Mouse (Mus musculus) stomach, embryonic 16.5 days (tissue): ENCODE measurements around the gene Ablim1. TPM values are rescaled to one million over a fixed set of nuclear protein-coding genes. Genes with fewer than 3 reads are reported as not detected.

Source experiments
- ATAC-seq: fragments of 200-750 bp; cut with Nextera tagmentation; 2 replicates; pipeline ENCODE4 v1.8.0; 2017; ENCODE audit warnings: moderate number of reproducible peaks, moderate TSS enrichment; ENCODE audit not compliant: insufficient read depth, low FRiP score
- H3K27ac ChIP-seq: fragments of 300-500 bp; sonication (generic); 2 replicates; pipeline ENCODE4 v1.5.1; 2014; ENCODE audit warnings: low read length
- H3K27me3 ChIP-seq: fragments of 300-500 bp; sonication (generic); 2 replicates; pipeline ENCODE4 v1.6.1; 2014; ENCODE audit warnings: low read length, control low read depth, mixed read lengths; ENCODE audit not compliant: control insufficient read depth, insufficient read depth
- H3K36me3 ChIP-seq: fragments of 300-500 bp; sonication (generic); 2 replicates; pipeline ENCODE4 v1.6.1; 2014; ENCODE audit warnings: low read length; ENCODE audit not compliant: control insufficient read depth, insufficient read depth
- H3K4me1 ChIP-seq: fragments of 300-500 bp; sonication (generic); 2 replicates; pipeline ENCODE4 v1.6.1; 2014; ENCODE audit warnings: low read length, control low read depth, mixed read lengths; ENCODE audit not compliant: control insufficient read depth, insufficient read depth
- H3K4me2 ChIP-seq: fragments of 300-500 bp; sonication (generic); 2 replicates; pipeline ENCODE4 v1.6.1; 2014; ENCODE audit warnings: low read depth, low read length, mixed read lengths
- H3K4me3 ChIP-seq: fragments of 300-500 bp; sonication (generic); replicated peaks from 2 replicates; pipeline ENCODE4 v1.5.1; 2014; ENCODE audit warnings: mild to moderate bottlenecking, low read length
- H3K9ac ChIP-seq: fragments of 300-500 bp; sonication (generic); 2 replicates; pipeline ENCODE4 v1.6.1; 2014; ENCODE audit warnings: low read length
- H3K9me3 ChIP-seq: fragments of 300-500 bp; sonication (generic); replicated peaks from 2 replicates; pipeline ENCODE4 v1.6.1; 2016; ENCODE audit warnings: low read length, control low read depth; ENCODE audit not compliant: control insufficient read depth
- WGBS: fragments of 180-500 bp; shearing (Covaris S2); extraction: QIAGEN DNeasy Blood & Tissue Kit; methylation state at CpG from one replicate; pipeline ENCODE4 v1.1.7; 2014; 5-methylcytosine and 5-hydroxymethylcytosine counted together
- polyA plus RNA-seq: library from polyadenylated mRNA; unstranded; fragments of >200 nt; fragmentation: Nextera tagmentation; extraction: Ambion mirVana; gene quantifications from 2 replicates; pipeline ENCODE4 v1.2.1, GENCODE M21; 2015

Ablim1 gene
- polyA plus RNA-seq, 1 experiment from 2014 or later = 66.5 TPM

DNA sequence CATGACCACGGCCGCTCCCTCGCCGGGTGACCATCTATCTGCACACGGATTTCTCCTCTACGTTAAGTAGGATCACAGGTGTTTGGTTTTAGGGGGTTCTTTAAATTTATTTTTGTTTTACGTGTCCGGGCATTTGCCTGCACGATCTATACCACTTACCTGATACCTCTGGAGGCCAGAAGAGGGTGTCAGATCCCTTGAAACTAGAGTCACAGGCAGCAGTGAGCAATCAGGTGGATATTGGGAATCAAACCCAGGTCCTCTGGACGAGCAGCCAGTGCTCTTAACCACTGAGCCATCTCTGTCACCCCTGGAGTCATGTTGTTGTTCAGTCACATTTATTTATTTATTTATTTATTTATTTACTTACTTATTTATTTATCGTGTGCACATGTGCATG, 15.6 kb upstream of the Ablim1 start:
- Histone ChIP-seq H3K36me3 (no peaks in the 10 kb centered on the region), H3K9ac (no peak overlapping the region), H3K4me1 (no peaks in the 10 kb centered on the region), H3K9me3 (no peaks in the 10 kb centered on the region), H3K4me3 (no peak overlapping the region), H3K4me2 (no peak overlapping the region), H3K27me3 (no peaks in the 10 kb centered on the region; the same call in 1 of the 2 replicates), H3K27ac (no peak overlapping the region)
- ATAC-seq = no peak
- 73% methylated on average over 11 of the region's 11 CpGs for WGBS

- WGBS = 62% methylated on average over 12 of the region's 12 CpGs
- ATAC-seq = no peak
- no peak overlapping the region for H3K4me2 ChIP-seq
- no peaks in the 10 kb centered on the region for H3K36me3 ChIP-seq
- no peak overlapping the region for H3K4me3 ChIP-seq
- H3K27ac ChIP-seq = no peak overlapping the region
- no peak overlapping the region for H3K9ac ChIP-seq
- H3K9me3 ChIP-seq = no peaks in the 10 kb centered on the region
- H3K4me1 ChIP-seq = no peaks in the 10 kb centered on the region
- H3K27me3 ChIP-seq = no peaks in the 10 kb centered on the region; the same call in 1 of the 2 replicates
These were observed 14.1 kb upstream of the Ablim1 start for GRCm38 (mm10) chr19:57328792-57329191.

DNA sequence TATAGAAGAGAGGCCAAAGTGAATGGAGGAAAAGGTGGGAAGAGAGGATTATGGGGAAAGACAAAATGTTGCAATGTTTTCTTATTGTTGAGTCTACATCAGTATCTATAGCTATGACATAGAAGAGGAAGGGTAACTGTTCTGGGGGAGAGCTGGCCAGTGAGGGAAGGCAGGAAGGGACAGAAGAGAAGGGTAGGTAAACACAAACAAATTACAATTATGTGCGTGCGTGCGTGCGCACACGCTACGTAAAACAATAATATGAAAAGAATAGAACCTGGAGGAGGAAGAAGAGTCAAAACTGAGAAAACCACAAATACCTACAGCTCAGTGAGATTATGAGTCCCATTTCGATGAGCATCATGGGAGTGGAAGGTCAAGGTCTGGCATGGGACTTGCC, 13.6 kb upstream of the Ablim1 start:
- Histone ChIP-seq H3K27ac (no peak overlapping the region), H3K36me3 (no peaks in the 10 kb centered on the region), H3K9ac (no peak overlapping the region), H3K27me3 (no peaks in the 10 kb centered on the region; the same call in 1 of the 2 replicates), H3K4me3 (no peak overlapping the region), H3K4me1 (no peaks in the 10 kb centered on the region), H3K9me3 (no peaks in the 10 kb centered on the region), H3K4me2 (no peak overlapping the region)
- WGBS = 92% methylated on average over 7 of the region's 7 CpGs
- ATAC-seq = no peak

GRCm38 (mm10) chr19:57327679-57328078, 13.0 kb upstream of the Ablim1 start:
- H3K27ac ChIP-seq = no peak overlapping the region

DNA sequence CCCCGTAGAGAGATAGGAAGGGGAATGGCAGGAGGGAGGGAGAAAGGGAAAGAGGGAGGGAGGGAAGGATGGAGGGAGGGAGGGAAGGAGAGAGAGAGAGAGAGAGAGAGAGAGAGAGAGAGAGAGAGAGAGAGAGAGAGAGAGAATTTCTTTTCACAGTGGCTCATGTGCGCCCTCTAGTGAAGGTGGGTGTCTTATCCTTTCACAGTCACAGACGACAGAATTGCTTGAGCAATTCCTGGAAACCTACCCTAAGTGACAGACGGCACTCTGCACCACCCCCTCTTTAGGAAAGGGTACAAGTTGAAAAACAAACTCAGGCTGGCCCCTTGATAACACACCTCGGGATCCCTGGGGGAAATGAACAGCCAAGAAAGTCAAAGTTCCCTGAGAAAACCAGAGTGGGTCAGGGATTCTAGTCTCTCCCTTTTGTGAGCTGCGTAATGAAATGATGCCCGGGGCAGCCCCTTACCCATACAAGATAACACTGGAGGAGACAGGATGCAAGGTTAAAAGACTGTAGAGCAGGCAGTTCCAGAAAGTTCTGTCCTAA, 11.1 kb upstream of the Ablim1 start:
- no peaks in the 10 kb centered on the region; the same call in 1 of the 2 replicates for H3K27me3 ChIP-seq
- no peak overlapping the region for H3K27ac ChIP-seq
- no peak overlapping the region for H3K9ac ChIP-seq
- H3K4me2 ChIP-seq = no peak overlapping the region
- H3K9me3 ChIP-seq = no peaks in the 10 kb centered on the region
- no peaks in the 10 kb centered on the region for H3K36me3 ChIP-seq
- H3K4me3 ChIP-seq = no peak overlapping the region
- ATAC-seq = no peak
- no peaks in the 10 kb centered on the region for H3K4me1 ChIP-seq
- 24% methylated on average over 7 of the region's 7 CpGs for WGBS

More at GRCm38 (mm10) chr19:57327679-57328078, 13.0 kb upstream of the Ablim1 start:
- no peak overlapping the region for H3K4me3 ChIP-seq
- H3K36me3 ChIP-seq = no peaks in the 10 kb centered on the region
- no peaks in the 10 kb centered on the region; the same call in 1 of the 2 replicates for H3K27me3 ChIP-seq
- no peak for ATAC-seq
- no peak overlapping the region for H3K9ac ChIP-seq
- no peaks in the 10 kb centered on the region for H3K4me1 ChIP-seq
- H3K4me2 ChIP-seq = no peak overlapping the region
- no peaks in the 10 kb centered on the region for H3K9me3 ChIP-seq

DNA sequence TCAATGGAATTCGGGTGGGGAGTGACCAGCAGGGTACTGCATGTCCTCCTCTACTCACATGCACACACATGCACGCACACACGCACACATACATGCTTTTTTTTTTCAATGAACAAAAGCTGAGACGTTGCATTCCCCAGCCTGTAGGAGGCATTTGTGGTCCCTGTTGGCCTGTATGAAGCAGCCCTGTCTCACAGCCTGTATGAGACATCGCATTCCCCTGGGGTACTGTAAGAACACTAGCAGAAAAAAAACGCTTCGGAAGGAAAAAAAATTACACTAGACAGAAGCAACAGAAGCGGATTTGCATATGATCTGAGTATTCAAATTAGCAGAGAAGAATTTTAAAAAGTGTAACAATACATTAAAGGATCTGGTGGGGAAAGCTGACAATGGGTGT, 8.4 kb upstream of the Ablim1 start:
- Histone ChIP-seq H3K4me1 (no peaks in the 10 kb centered on the region), H3K27me3 (no peaks in the 10 kb centered on the region; the same call in 1 of the 2 replicates), H3K9me3 (no peaks in the 10 kb centered on the region), H3K4me2 (no peak overlapping the region), H3K36me3 (no peaks in the 10 kb centered on the region), H3K27ac (no peak overlapping the region), H3K9ac (no peak overlapping the region), H3K4me3 (no peak overlapping the region)
- no peak for ATAC-seq
- 79% methylated on average over 8 of the region's 8 CpGs for WGBS

GRCm38 (mm10) chr19:57322491-57322890, 7.8 kb upstream of the Ablim1 start:
- Histone ChIP-seq H3K4me1 (no peaks in the 10 kb centered on the region), H3K9me3 (no peaks in the 10 kb centered on the region), H3K36me3 (no peaks in the 10 kb centered on the region), H3K4me2 (no peak overlapping the region), H3K27ac (no peak overlapping the region), H3K9ac (no peak overlapping the region), H3K27me3 (no peaks in the 10 kb centered on the region; the same call in 1 of the 2 replicates), H3K4me3 (no peak overlapping the region)
- no peak for ATAC-seq
- 66% methylated on average over 4 of the region's 4 CpGs for WGBS

GRCm38 (mm10) chr19:57321839-57322238, 7.1 kb upstream of the Ablim1 start:
- H3K27me3 ChIP-seq = no peaks in the 10 kb centered on the region; the same call in 1 of the 2 replicates
- ATAC-seq = no peak
- H3K4me3 ChIP-seq = no peak overlapping the region
- WGBS = 72% methylated on average over 3 of the region's 3 CpGs
- no peak overlapping the region for H3K4me2 ChIP-seq
- H3K9me3 ChIP-seq = no peaks in the 10 kb centered on the region
- H3K9ac ChIP-seq = no peak overlapping the region
- H3K27ac ChIP-seq = no peak overlapping the region
- H3K36me3 ChIP-seq = no peaks in the 10 kb centered on the region
- H3K4me1 ChIP-seq = no peaks in the 10 kb centered on the region

DNA sequence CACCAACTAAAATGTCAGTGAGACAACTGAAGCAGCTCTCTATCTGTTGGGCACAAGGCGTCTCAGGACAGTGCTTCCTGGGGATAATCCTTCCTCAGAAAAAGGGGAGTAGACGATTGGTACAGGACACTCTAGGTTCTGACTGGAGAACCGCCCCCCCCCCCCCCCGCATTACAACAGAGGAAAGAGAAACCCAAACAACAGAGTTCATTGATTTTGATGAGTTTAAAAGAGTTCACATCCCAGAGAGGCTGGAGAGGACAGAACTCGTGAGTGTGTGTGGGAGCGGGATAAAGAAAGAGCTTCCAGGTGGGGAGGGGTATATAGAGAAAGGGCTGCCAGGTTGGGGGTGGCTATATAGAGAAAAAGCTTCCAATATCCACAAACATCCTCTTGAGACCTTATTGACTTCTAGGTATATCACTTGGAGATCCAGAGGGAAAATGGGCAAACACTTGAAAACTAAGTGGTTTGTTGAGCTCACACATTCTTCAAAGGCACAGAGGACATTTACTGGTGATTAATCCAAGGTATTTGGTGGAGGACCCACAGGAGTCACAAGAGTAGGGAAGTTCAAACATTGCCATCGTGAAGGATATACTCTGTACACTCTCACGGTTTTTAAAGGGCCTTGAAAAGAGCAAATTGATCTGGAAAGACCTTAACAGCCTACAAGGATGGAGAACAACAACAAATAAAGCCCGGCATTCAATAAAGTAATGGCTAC, 6.1 kb upstream of the Ablim1 start:
- Histone ChIP-seq H3K9me3 (no peaks in the 10 kb centered on the region), H3K4me3 (no peak overlapping the region), H3K4me1 (no peaks in the 10 kb centered on the region), H3K9ac (no peak overlapping the region), H3K4me2 (no peak overlapping the region), H3K36me3 (no peaks in the 10 kb centered on the region), H3K27me3 (no peaks in the 10 kb centered on the region), H3K27ac (no peak overlapping the region)
- 71% methylated on average over 9 of the region's 9 CpGs for WGBS
- no peak for ATAC-seq
